Mouse (Mus musculus): ENCODE measurements at regions not wholly inside any gene's neighbourhood (a gene's known extent, or its start where the extent isn't known, plus 50 kb on each side); places are given as distances from the start of the nearest gene placed in this dataset.

DNA sequence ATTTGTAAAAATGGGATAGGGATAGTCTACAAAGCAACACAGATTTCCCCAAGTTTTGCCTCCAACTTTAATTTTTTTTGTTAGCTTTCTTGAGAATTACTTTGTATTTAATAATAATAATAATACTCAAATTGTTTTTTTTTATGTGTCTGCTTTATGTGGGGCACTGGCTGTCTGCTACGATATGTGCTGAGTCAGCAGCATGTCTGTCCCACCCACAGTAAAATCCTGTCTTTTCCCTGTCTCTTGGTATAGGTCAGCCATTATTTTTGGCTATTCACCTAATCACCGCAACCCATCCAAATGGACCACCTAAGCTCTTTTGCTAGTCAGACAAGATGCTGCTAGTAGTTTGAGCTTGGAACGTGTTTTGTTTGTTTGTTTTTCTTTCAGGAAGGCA is 473.0 kb downstream of the Hs3st4 start:
- no peak for DNase-seq (ENCODE audit: low spot score)

- no peak for DNase-seq (ENCODE audit: low spot score)
Measured at GRCm38 (mm10) chr7:124487326-124487725, 504.7 kb downstream of the Hs3st4 start.

DNA sequence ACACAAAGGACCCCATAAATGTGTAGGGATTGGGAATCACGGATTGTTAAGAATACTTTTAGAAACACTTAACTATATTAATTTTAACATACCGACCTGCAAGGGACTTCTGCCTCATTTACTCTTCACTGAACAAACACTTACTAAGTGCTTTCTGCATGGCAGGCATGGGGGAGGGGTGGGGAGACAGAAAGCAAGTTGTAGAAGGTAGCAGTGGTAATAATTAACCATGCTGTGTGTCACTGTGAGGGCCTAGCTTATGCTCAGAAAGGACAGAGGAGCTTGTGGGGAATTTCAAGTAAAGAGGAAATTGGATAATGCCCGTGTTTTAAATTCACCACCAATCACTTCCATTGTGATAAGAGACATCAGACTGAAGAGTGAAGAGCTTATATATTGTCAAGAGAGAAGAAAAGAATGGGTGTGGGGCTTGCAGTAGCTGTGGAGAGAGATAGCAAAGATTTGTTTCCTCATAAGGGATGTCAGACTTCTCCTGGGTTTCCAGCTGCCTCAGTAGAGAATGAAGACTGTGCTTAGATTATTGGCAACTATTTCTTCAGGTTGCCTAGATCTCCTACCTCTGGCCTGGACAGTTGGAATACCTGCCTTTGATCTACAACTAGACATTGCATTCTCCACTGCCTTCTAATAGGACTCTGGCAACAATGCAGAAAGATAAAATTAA is 508.6 kb downstream of the Hs3st4 start:
- DNase-seq (ENCODE audit: low spot score), result no peak

DNA sequence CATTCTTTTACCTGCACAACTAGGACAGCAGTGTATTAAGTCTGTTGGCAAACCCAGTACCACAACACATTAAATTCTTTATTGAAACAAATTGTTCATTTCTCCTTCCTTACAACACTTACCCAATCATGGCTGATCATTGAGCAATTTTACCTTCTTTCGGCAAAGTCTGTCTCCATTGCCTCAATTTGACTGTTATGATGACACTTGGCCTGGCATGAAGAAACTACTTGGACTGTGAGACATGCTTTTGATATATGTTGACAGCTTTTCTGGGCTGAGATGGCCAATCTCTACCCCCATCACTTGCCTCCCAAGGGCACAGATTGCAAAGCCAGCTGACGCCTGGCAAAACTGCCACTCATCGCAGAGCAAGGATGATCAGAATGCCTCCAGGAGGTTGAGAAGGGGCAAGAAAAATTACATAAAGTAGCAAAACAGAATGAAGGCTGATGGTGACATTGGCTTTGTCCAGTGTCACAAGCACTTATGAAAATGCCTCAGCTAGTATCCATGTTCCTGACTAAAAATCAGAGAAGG is 509.3 kb downstream of the Hs3st4 start:
- no peak for DNase-seq (ENCODE audit: low spot score)

DNA sequence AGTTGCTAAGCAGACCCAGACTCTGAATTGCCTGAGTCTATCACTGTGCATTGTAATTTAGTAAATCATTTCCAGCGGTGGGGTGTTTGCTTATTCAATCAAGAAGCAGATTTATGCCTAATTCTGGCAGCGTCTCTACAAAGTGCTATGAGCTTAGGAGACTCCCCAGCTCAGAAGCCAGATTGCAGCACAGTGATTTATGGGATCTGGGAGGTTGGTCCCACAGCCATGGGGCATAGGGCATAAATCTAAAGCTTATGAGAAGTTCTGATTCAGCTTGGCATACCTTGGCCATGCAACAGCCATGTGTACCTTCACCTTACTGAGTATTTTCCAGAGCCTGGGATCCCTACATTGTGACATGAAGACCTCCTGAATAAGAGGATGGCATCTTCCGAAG is 518.0 kb downstream of the Hs3st4 start:
- DNase-seq (ENCODE audit: low spot score), result no peak

- no peak for DNase-seq (ENCODE audit: low spot score)
Measured at GRCm38 (mm10) chr7:124502760-124503159, 520.1 kb downstream of the Hs3st4 start.

DNA sequence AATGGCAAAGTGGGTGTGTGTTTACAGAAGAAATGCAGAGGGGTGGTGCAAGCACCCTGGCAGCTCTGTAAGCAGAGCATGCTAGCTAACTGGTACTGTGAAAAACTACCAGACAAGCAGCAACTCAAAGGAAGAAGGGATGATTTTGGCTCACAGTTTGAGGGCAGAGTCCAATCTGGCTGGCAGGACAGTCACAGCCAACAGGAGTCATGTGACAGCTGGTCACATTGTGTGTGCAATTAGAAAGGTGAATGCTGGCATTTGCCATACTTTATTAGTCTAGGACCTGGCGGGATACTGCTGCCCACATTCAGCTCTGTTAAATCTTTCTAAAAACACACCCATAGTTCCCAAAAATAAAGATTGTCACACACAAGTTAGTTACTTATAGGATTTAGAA is 566.4 kb downstream of the Hs3st4 start:
- DNase-seq (ENCODE audit: low spot score), result no peak

DNA sequence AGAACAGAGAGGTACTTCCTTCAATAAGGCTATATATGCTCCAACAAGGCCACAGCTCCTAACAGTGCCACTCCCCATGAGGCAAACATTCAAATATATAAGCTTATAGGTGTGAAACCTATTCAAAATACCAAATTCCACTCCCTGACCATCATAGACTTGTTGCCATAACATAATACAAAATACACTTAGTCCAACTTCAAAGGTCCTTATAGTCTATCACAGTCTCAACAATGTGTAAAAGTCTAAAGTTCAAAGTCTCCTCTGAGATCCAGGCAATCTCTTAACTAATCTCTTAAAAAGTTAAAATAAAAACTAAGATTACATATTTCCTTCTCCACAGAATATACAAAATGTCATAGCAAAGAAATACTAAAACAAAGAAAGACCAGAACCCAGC is 574.5 kb downstream of the Hs3st4 start:
- no peak for DNase-seq (ENCODE audit: low spot score)

- DNase-seq (ENCODE audit: low spot score), result no peak
Measured at GRCm38 (mm10) chr7:124570804-124571203, 588.1 kb downstream of the Hs3st4 start.

- DNase-seq (ENCODE audit: low spot score), result peak; percentile 51
Measured at GRCm38 (mm10) chr7:124573666-124574065, 591.0 kb downstream of the Hs3st4 start.

DNA sequence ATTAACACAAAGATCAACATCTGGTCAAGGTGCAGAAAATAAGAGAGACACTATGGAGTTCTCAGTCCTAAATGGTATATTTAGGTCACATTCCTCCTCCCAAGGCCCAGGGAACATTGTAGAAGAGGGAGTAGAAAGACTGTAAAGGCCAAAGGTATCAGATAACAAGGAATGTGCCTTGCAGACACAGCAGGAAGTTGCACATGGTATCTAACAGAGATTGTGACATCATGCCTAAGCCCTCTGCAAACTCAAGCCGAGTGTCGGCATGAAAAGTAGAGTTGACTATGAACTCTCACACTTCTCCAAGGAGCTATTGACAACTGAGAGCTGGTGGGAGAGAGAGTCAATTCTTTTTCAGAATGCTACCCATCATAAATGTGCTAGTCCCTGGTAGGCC is 598.7 kb downstream of the Hs3st4 start:
- no peak for DNase-seq (ENCODE audit: low spot score)

DNA sequence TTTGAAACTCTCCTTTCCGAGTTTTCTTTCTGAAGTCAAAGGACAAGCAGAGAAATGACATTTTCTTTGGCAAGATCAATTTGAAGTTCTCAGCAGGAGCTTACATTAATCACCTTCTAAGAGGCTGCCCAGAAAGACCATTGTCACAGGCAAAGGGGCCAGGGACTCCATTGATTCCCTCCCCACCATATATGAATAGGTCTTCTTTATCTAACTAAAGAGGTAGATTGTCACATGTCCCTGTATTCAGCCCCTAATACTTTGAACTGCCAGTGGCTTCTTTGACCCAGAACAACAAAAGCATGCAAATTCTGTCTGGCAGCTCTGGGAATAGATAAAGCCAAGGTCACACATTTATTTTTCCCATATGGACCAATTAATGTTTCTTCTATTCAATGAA is 602.6 kb downstream of the Hs3st4 start:
- no peak for DNase-seq (ENCODE audit: low spot score)

DNA sequence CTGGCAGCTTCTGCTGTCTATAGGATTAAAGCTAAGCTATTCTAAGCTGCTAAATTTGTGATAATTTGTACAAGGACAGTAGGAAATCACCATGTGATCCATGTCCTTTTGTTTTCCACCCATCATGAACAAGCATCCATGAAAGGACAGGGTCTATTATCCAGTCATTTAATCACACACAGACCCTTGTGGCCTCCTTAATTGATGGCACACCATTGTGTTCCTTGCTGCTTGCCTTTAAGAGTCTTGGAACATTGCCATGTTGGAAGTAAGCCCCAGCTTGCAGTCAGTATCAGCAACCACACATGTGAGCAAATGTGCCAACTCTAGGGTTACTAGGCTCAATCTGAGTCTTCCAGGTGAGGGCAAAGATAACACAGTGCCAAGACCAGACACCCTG is 608.7 kb downstream of the Hs3st4 start:
- no peak for DNase-seq (ENCODE audit: low spot score)

DNA sequence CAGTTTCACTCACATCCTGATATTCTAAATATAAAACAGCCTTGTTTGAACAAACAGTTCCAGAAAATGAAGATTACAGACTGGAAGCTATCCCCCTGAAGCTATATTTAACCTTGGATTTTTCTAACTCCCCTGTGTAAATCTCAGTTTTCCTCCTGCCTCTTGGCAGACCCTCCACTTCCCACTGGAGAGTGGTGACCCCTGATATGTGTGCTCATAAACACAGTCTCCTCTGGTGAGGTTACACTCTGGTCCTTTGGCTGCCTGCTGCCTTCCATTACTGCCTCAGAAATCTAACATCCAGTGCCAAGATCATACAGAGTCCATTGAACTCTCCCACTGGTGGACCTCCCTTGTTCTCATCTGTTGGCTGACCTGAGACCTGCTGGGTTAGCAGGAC is 610.8 kb downstream of the Hs3st4 start:
- peak; percentile 21 for DNase-seq (ENCODE audit: low spot score)

DNA sequence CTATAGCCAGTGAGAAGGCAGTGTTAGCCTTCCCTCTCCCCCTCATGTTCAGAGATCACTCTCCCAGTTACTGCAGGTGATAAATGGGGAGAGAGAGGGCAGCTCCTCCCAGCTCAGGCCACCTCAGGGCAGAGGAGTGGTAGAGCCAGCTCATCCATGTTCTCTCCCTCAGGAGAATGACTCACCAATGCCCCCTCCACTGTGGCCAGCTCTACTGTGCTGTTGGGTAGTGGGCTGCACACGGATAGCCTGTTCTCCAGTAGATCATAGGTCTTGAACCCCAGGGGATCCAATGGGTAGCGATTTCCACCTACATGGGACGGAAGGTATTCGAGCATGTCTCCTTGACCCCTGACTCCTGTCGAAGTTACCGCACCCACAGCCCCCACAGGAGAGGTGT is 618.1 kb downstream of the Hs3st4 start:
- no peak for DNase-seq (ENCODE audit: low spot score)

DNA sequence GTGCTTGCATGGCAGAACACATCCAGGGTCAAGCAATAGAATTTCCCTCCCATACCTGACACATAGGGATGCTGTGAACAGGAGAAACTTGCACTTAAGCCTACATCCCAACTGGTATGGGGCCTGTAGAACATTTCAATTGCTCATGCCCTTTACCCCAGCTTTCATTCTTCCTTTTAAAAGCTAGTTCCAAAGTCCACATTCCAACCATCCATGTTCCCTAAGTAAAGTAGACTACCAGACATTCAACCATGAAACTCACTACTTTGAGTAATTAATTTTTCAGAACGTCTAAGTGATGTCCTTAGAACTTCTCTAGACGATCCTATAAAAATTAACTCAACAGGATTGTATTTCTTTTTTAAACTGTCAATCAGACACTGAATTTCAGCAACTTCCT is 621.9 kb downstream of the Hs3st4 start:
- no peak for DNase-seq (ENCODE audit: low spot score)

DNA sequence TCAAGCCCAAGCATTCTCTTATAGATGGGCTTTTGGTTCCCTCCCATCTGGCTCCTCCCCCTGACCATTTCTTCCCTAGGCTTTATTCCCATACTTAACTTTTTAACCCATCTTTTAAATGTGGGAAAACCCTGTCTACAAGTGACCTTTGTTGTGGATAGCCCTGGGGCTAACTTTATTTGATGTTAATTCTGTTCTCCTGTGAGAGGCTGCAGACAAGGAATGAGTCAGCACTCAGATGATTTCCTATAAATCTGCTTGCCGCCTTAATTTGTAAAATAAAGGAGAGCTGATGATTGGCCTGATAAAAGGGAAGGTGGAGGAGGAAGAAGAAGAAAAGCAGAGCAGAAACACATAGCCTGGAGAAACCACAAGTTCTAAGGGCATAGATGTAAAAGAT is 623.3 kb downstream of the Hs3st4 start:
- DNase-seq (ENCODE audit: low spot score), result no peak

DNA sequence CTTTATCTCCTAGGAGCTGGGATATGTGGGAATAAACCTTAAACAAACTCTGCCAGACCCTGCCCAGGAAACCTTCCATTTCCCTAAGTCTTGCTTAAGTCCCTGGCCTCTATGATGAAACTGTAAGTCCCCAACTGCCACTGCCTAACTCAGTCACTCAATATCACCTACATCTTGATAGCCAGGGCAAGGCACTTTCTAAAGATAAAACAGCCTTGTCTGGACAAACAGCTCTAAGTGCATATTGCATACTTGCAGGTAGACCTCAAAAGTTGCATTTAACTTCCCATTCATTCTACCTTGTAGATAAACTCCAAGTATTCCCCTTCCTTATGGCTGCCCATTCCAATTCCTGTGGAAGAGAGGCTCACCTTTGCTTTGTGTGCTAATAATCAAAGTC is 624.4 kb downstream of the Hs3st4 start:
- DNase-seq (ENCODE audit: low spot score), result no peak

DNA sequence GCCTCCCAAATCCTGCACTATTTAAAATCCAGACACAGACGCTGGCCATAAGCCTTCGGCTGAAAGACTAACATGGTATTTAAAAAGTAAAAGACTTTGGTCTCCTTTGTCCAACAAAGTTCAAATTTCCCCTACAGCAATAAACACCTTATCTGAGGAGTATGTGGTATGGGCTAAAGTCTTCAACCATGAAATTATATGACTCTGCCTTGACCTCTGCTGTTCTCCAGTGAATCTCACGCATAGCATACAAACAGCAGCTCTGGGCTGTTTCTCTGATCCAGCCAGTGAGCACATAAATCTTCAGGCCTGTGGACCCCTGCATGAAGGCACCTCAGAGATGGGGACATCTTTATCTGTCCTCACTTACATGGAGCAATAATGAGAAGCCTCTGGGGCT is 627.8 kb downstream of the Hs3st4 start:
- no peak for DNase-seq (ENCODE audit: low spot score)

GRCm38 (mm10) chr7:124647131-124647530 is 664.5 kb downstream of the Hs3st4 start:
- DNase-seq (ENCODE audit: low spot score), result no peak

DNA sequence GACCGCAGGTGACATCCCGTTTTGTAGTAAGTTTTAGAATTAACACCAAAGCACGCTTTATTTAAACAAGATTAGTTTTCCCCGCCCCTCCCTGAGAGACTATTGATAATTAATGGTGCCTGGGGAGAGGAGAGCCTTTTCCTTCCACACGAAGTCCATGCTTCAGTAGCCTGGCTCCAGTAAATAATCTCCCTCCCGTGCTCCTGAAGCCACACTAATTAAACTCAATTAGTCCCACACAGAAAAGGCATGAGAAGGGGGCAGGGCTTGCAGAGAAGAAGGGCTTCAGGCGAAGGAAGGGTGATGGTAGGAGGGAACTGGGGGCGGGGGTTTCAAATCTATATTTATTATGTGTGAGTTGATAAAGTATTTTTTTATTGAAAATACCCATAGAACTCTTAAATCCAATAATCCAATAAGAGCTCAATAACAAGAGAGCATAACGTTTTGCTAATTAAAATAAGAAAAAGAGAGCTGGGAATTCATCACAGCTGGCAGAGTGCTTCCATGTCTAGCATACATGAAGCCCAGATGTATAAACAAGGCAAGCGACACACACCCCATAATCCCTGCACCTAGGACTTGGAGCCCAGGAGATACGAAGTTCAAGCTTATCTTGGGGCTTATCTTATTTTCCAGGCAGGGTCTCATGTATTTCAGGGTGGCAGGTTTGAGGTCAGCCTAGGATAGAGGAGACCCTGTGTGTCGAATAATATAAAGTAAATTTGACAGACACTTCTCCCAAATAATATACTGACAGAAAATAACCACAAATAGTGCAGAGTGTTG is 684.7 kb downstream of the Hs3st4 start:
- no peak for DNase-seq (ENCODE audit: low spot score)

GRCm38 (mm10) chr7:124668058-124668457 is 685.4 kb downstream of the Hs3st4 start:
- DNase-seq (ENCODE audit: low spot score), result no peak

- DNase-seq (ENCODE audit: low spot score), result no peak
Measured at GRCm38 (mm10) chr7:124670477-124670876, 687.8 kb downstream of the Hs3st4 start.

DNA sequence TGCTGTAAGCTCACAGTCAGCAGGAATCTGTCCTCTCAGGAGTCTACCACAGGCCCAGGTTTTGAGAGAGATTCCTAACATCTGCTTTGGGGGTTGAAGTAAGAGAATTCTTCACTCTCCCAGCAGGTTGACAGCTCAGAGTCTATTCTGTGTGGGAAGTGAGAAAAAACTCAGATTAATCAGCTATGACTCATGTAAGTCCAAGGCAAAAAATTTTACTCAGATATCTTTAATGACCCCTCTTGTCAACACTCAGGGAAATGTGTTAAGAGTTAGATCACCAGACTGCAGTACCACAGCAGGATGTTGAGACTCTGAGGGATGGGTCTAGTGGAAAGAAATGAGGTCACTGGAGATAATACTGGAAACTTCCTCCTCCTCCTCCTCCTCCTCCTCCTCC is 688.4 kb downstream of the Hs3st4 start:
- no peak for DNase-seq (ENCODE audit: low spot score)
